Mouse (Mus musculus) frontal cortex, postnatal 25 days (tissue): ENCODE measurements around the gene Ddhd1.

Source experiments
- DNase-seq, 2 experiments: peaks; one replicate each; pipeline ENCODE4 v3.0.0; 2022; ENCODE audit warnings: low spot score in 2 of 2

Gene Ddhd1

GRCm38 (mm10) chr14:45657641-45658611 is at the start of gene Ddhd1:
Gene Ddhd1, minus strand, starts transcription at chr14:45658143.
- peak; percentile 75 to 79 for DNase-seq

GRCm38 (mm10) chr14:45707176-45707910 is 49.4 kb upstream of the Ddhd1 start:
- DNase-seq: no peak

DNA sequence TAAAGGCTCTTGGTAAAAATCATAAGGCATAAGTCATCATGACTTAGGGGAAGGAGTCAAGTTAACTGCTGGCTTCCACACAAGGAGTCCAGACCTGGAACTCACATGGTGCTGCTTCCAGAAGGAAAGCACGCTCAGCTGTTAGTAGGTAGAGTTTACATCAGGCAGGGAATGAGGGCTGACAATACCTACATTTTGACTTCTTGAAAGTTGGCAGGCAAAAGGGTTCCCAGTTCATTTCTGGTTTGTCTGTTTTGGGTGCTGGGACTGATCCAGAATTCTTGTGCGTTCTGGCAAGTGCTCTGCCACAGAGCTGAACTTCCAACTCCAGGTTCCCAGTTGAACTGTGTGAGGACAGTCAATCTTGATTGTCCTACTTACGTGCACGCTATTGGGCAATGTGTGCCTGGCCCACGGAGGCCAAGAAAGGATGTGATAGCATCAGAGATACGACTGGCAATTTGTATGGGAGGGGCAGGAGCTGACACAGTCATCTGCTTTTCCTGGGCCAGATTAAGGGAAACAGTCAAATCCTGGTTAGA is 42.2 kb upstream of the Ddhd1 start:
- no peak for DNase-seq

GRCm38 (mm10) chr14:45698867-45699266 is 40.9 kb upstream of the Ddhd1 start:
- DNase-seq: no peak

DNA sequence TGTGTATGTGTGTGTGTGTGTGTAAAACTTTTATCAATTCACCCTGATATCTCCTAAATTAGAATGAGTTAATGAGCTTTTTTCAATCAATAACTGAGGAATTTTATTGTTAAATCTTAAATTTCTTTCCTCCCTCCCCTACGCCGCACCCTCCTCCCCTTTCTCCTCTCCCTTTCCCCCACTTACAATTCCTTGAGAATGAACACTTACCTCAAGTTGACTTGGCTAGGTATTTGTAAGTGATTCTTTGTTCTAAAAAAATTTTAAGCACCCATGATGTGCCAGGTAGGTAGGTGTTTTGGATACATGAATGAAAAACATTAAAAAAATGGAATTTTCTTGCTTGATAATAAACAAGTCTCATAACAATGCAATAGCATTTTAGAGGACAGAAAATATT is 38.2 kb upstream of the Ddhd1 start:
- DNase-seq: no peak

DNA sequence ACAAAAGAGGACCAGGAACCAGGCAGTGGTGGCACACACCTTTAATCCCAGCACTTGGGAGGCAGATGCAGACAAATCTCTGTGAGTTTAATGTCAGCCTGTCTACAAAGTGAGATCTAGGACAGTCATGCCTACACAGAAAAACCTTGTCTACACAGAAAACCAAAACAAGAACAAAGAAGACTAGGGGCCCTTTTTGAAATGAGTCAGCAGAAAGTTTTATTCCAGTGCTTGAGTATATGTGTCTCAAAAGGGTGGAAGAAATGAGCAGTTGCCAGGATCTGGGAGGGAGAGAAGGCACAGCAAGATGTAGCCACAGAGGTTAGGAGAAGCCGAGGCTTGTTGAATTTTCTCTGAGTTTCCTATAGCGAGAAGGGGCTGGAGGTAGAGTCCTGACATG is 35.9 kb upstream of the Ddhd1 start:
- no peak for DNase-seq

- peak; percentile 21 to 39 for DNase-seq
Measured at GRCm38 (mm10) chr14:45690520-45691246, 32.7 kb upstream of the Ddhd1 start.

GRCm38 (mm10) chr14:45685313-45685712 is 27.4 kb upstream of the Ddhd1 start:
- DNase-seq: no peak

DNA sequence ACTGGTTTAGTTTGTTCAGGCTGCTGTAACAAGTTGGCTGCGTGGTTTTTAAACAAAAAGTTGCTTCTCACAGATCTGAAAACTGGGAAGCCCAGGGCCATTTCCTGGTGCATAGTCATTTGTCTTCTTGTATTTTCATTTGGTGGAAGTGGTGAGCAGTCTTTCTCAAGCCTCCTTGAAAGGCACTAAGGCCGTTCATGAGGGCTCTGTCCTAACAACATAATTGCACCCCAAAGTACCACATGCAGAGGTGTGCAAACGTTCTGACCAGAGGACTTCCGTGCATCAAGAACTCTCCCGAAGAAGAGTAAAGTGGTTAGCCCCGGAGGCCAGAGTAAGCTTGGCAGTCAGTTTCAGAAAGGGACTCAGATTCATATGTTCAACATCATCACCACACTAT is 18.8 kb upstream of the Ddhd1 start:
- no peak for DNase-seq

DNA sequence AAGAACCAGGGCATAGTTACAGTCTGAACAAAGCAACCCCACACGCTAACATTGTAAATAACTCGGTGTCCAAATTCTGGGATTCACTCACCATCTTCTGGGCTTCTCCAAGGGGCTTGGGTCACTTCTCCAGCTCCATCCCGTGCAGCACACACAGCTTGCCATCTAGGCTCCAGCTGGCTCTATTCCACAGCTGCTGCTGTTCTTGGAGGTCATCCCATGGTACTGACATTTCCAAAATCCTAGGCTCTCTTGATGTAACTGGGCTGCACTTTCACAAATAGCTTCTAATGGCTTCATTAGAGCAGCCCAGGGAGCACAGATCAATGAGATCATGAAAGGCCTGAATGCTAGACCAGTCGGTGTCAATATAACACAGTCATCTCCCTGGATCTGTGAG is 10.4 kb upstream of the Ddhd1 start:
- no peak for DNase-seq

- DNase-seq: no peak
Measured at GRCm38 (mm10) chr14:45667231-45667630, 9.3 kb upstream of the Ddhd1 start.

- DNase-seq: no peak
Measured at GRCm38 (mm10) chr14:45661575-45661974, 3.6 kb upstream of the Ddhd1 start.

DNA sequence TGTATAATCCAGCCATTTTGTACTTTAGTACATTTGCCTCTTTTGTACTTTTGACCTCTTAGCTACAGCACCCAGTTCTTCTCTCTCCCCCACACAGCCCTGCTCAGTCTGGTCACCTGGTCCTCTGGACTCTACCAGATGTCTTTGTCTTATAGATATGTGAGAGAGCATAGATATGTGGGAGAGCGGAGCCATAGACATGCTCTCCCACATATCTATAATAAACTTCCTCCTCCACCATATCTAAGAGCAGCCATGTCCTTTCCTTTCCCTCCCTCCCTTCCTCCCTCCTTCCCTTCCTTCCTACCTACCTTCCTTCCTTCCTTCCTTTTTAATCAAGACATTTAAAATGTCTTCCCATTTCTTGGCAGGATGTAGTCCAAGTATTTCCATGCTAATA is 2.4 kb upstream of the Ddhd1 start:
- no peak for DNase-seq

- DNase-seq: peak; percentile 38 to 41
Measured at GRCm38 (mm10) chr14:45656831-45657640, 907 bp downstream of the Ddhd1 start.

DNA sequence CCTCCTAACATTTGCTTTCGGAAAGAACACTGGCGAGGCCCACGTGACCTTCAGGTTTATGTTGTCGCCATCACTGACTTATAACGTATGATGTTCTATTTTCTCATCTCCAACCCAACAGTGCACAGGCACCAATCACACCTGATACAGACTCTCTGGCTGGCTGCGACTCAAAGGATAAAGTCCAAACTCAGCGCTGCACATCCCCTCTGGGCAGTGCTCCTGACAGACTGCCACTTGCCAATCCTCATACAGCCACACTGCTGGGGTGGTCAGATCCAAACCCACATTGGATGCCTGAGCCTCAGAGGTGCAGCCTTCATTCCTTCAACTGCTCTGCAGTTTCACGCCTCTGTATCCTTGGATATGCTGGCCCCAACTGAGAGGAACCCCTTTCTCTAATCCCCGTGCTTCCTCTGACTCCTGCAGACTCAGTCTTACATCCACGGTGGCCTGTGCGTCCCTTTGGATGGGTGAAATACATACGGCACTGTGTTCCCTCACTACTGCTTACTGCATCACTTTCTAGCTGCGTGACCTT is 3.0 kb downstream of the Ddhd1 start:
- DNase-seq: no peak

DNA sequence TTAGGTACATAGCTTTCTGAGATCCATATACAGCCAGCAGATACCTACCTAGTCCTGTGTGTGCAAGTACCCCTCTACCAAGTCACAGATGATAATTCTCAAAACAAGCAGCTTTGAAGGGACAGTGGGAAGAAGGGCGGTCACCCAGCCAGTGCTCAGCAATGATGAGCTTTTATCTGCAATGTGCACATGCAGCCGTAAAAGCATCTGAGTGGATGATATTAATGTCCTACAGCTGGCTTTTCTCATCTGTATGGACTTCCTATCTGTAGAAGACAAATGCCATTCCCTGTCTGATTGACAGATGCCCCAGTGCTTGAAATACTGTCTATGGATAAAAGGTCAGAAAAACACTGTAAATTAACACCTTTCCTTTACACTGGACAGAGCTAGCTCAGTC is 4.2 kb downstream of the Ddhd1 start:
- DNase-seq: no peak

- no peak for DNase-seq
Measured at GRCm38 (mm10) chr14:45648999-45649818, 8.7 kb downstream of the Ddhd1 start.

GRCm38 (mm10) chr14:45648144-45648543 is 9.8 kb downstream of the Ddhd1 start:
- DNase-seq: no peak

GRCm38 (mm10) chr14:45647632-45648031 is 10.3 kb downstream of the Ddhd1 start:
- DNase-seq: no peak

- no peak for DNase-seq
Measured at GRCm38 (mm10) chr14:45647175-45647574, 10.8 kb downstream of the Ddhd1 start.
